Mouse (Mus musculus) WW6 (cell line): Measurements from ENCODE around the gene Polr1e.
A peak's percentile ranks its signal among the peaks of the same experiment; 100 is the strongest.
"Not testable (repeated sequence)": the region's sequence is repeated elsewhere in the genome, so short reads cannot be mapped to it uniquely, and the experiment has no call there.

Experiments used
- DNase-seq: peaks from one replicate; pipeline ENCODE4 v3.0.0-alpha.2; 2013; ENCODE audit warnings: low read depth, low spot score

Gene Polr1e

GRCm38 (mm10) chr4:45005452-45005851, 12.9 kb upstream of the Polr1e start:
- no peak for DNase-seq

- no peak for DNase-seq
Measured at GRCm38 (mm10) chr4:45010806-45011415, 7.5 kb upstream of the Polr1e start.

- no peak for DNase-seq
Measured at GRCm38 (mm10) chr4:45011581-45012104, 6.7 kb upstream of the Polr1e start.

GRCm38 (mm10) chr4:45012105-45012975, 6.0 kb upstream of the Polr1e start, which contains the start of gene Zbtb5:
TSS of gene Zbtb5 (minus strand) at chr4:45012412.
- DNase-seq, result peak; percentile 99

DNA sequence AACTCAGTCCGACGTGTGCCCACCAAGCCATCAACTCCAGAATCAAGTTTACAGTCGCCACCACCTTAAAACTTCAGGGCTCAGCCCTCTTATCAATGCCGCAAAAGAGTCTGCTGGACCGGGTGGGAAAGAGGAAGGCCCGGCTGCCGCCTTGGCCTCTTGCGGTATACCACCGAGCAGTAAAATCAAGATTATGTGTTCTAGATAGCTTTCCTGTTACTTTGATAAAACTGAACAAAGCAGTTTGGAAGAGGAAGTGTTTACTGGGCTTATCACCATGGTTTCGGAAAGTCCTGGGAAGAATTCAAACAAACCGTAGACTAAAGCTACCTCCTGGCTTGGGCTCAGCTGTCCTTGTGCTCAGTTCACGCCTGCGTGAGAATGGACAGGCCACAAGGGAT, 5.4 kb upstream of the Polr1e start:
- DNase-seq, result no peak

- DNase-seq, result no peak
Measured at GRCm38 (mm10) chr4:45013537-45013936, 4.8 kb upstream of the Polr1e start.

- no peak for DNase-seq
Measured at GRCm38 (mm10) chr4:45015615-45016014, 2.8 kb upstream of the Polr1e start.

DNA sequence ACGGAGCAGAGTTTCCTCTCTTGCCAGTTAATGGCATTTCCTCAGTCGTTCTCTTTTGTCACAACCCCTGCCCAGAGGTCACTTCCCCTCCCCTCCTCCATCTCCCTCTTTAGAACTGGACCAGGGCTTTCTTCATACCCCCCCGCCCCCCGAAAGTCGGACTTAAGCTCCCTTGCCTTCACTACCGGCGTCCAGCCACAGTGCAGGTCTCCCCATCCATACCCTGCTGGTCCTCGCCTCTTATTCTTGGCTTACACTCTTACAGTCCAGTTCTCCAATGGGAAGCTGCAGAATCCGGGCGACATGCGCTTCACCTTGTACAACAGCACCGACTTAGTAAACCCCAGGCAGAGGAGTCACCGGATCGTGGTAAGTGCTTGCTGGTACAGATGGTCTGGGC, 626 bp downstream of the Polr1e start:
- no peak for DNase-seq

DNA sequence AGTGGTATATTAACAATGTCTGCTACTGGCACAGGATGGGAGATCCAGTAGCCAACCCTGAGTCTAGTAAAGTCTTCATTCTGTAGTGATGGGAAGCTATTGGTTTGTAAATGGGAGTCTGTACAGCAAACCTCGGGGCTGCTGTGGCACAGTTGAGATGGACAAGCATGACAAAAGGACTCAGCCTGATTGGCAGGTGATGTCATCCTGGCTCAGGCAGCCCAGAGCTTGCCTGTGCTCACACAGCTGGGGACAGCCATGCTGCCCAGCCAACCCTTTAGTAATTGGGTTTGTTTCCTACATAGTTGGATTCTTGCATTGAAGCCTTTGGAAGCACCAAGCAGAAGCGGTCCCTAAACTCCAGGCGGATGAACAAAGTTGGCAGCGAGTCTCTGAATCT, 8.1 kb downstream of the Polr1e start:
- no peak for DNase-seq

DNA sequence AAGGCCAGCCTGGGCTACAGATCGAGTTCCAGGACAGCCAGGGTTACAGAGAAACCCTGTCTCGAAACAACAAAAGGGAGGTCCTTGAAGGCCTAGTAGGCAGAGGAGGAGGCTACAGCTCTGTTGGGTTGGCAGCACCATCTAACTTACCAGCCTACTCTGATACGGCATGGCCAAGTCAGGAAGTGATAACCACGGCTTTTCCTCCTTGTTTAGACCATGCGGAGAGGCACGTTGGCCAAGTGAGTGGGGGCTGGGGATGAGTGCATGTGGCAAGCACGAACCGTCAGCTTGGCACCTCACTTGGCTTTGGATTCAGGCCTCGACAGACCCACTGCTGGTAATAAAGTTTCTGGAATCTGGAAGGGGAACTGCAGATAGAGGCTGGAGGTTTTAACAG, 14.2 kb downstream of the Polr1e start:
- DNase-seq, result no peak

DNA sequence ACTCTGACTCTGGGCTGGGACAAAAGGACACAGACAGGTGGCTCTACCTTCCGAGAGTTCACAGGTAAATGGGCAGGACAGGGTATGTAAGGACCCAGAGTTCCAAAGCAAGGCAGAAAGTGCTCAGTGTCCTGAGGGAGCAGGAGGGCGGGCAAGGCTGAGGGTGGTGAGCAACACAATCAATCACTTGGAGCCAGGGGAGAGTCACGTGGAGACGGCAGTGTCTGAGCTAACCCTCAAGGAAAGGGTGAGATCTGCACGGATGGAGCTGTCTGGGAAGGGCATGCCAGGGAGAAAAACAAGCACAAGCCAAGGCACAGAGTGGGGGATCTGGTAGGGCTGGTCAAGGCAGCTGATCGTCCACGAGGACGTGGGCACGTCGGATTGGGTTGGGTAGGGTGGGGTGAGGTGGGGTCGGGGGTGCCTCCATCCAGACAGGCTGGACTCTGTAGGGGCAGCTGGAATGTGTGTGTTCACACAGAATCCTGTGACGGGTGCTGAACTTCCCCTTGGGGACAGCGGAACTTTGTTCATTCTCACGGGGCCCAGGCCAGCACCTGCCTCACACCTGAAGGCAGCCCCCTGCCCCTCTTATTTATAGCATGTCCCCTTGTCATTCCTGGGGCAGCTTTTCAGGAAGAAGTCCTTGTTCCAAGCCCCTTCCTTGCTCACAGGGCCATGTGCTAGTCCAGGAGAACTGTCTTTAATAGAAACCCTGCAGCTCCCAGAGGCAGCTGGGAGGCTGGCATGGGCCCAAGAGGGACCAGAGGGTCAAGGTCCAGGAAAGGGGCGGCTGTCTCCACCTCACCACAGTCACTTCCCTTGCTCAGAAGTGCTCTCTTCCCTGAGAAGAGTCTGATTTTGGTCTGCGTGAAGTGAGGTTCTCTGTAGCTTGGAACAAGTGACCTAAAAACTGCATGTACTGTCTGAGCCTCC, 16.6 kb downstream of the Polr1e start:
- DNase-seq, result no peak

GRCm38 (mm10) chr4:45036048-45036447, 17.7 kb downstream of the Polr1e start:
- DNase-seq, result no peak

DNA sequence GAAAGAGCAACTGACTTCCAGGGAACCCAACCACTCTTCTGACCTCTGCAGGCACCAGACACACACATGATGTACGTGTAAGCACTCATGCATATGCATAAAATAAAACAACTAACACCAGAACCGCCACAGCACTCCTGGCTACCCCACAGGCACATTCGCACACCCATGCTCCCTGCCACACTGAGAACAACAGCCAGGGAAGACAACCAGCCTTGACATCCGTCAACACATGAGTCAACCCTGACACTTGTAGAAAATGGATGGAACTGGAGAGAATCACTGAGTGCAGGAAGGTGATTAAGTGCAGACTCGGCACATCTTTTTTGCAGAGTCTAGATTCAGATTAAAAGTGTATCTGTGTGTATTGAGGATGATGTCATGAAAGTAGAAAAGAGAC, 18.2 kb downstream of the Polr1e start:
- no peak for DNase-seq

GRCm38 (mm10) chr4:45037455-45038410, 19.4 kb downstream of the Polr1e start:
- DNase-seq, result no peak

- not testable (repeated sequence) for DNase-seq
Measured at GRCm38 (mm10) chr4:45038879-45039278, 20.5 kb downstream of the Polr1e start.

- DNase-seq, result not testable (repeated sequence)
Measured at GRCm38 (mm10) chr4:45039546-45039945, 21.2 kb downstream of the Polr1e start.

DNA sequence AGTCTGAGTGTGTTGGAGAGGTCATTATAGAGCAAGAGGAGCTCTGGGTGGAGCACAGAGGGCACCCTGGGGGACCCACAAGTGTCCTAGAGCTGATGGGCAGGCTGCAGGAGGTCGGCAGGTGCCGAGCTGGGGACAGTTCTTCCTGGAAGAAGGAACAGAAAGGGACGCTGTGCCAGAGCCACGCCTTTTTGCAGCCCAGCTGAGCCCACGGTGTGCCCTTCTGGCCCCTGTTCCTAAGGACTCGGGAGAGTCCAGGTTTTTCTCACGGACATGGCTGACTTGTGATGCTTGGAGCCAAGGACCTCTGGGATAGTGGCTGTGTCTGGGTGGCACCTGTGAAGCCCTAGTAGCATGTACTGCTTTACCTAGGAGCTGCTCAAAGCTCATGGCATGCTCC, 22.4 kb downstream of the Polr1e start:
- DNase-seq, result no peak

GRCm38 (mm10) chr4:45046679-45047078, 28.3 kb downstream of the Polr1e start:
- no peak for DNase-seq

GRCm38 (mm10) chr4:45047286-45047887, 29.0 kb downstream of the Polr1e start:
- DNase-seq, result no peak

- no peak for DNase-seq
Measured at GRCm38 (mm10) chr4:45047956-45048355, 29.6 kb downstream of the Polr1e start.
